Mouse (Mus musculus) cerebellum, adult 9-11 months (tissue): ENCODE measurements around the gene Cox14.
"Not testable (repeated sequence)": the region's sequence is repeated elsewhere in the genome, so short reads cannot be mapped to it uniquely, and the experiment has no call there.

Source experiments
- DNase-seq: peaks from one replicate; pipeline ENCODE4 v3.0.0; 2022

Cox14 gene

GRCm38 (mm10) chr15:99727525-99727924, 2.1 kb downstream of the Cox14 start:
- DNase-seq: no peak

GRCm38 (mm10) chr15:99728211-99728610, 2.8 kb downstream of the Cox14 start:
- DNase-seq: no peak

DNA sequence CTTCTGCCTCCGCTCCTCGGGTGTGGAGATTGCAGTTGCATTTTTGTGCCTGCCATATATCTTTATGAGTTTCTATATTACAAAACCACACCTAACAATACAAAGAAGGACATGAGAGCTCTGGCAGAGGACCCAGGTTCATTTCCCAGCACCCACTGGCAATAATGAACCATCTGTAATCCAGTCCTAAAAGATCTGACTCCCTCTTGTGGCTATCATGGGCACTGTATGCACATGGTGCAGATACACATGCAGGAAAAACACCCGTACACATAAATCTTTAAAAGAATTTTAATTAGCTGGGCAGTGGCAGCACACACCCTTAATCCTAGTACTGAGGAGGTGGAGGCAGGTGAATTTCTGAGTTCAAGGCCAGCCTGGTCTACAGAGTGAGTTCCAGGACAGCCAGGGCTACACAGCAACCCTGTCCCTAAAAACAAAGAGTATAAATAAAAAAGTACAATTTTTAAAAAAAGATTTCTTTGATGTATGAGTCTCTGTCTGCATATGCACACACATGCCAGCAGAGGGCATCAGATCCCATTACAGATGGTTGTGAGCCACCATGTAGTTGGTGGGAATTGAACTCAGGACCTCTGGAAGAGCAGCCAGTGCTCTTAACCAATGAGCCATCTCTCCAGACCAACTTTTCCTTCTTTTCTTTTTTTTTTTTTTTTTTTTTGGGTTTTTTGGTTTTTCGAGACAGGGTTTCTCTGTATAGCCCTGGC, 3.8 kb downstream of the Cox14 start:
- no peak for DNase-seq

DNA sequence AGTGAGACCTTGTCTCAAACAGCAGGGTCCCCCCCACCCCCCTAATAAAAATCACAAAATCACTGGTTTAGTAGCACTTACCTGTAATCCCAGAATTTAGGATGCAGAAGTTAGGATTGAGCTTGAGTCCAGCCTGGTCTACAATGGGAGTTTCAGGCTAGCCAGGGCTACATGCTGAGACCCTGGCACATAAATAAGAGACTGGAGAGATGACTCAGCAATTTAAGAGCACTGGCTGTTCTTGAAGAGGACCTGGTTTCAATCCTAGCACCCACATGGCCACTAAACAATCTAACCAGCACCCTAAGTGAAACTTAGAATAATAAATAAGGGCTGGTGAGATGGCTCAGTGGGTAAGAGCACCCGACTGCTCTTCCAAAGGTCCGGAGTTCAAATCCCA, 5.7 kb downstream of the Cox14 start:
- DNase-seq: no peak

GRCm38 (mm10) chr15:99731678-99732077, 6.3 kb downstream of the Cox14 start:
- no peak for DNase-seq

DNA sequence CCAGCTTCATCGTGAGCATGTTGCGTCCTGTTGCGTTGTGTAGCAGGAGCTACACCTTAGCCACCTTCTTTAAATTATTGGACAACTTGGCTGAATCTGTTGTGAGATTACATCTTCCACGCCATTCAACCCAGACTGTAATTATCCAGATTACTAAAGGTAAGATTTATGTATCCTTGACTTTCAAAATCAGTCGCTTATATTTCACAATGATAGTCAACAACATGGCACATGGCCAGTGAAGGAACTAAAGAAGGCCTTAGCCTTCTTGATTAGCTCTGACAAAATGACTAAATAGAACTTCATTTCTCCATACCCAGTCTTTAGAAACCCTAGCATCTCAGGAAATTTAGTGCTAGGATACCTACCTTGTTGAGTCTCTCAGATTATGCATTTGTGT, 7.8 kb downstream of the Cox14 start:
- no peak for DNase-seq

- peak; percentile 100 for DNase-seq
Measured at GRCm38 (mm10) chr15:99735631-99736030, 10.2 kb downstream of the Cox14 start.

DNA sequence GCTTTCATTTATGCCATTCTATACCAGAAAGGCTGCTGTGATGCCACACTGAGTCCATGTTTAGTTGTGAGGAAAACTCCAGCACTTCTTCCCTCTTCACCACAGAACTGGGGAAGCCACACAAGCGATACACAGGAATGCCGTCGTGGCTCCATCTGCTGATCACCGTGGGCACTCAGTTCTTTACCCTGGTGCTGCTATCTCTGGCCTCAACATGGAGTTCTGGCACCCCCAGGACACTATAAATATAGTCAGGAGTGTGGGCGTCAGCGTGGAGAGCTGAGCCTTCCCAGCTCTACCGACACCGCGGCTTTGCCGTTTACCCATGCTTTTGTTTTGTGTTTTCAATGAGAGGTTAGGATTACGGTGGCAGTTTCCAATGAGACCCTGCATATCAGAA, 11.3 kb downstream of the Cox14 start:
- no peak for DNase-seq

DNA sequence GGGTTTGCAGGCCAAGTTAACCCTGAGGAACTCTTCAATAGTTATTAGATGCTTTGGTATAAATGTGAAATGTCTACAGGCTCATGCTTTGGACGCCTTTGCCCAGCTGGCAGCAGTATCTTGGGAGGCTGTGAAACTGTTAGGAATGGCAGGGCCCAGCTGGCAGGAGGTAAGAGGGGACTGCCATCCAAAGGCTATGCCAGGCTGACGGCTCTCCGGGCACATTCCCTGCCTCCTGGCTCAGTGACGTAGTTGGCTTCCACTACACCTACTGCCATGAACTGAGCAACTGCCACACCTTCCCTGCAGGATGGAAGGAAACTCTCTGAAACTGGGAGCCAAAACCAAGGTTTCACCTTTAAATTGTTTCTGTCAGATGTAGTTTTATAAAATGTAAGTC, 14.8 kb downstream of the Cox14 start:
- DNase-seq: peak; percentile 42

DNA sequence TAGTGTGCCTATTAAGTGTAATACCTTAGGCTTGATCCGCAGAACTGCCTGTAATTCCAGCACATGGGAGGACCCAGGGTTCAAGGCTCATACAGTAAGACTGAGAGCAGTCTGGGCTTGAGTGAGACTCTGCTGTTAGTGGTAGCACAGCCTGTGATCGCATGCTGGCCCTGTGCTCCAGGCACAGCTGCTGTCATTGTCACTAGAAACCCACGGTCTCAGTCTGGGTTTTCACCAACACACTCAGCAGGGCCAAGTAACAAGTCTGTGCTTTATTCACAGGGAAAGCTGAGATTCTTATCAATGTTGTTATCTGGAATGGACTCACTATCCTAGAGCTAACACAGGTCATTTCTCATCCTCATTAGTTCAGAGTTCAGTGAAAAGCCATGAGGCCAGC, 28.8 kb downstream of the Cox14 start:
- no peak for DNase-seq

DNA sequence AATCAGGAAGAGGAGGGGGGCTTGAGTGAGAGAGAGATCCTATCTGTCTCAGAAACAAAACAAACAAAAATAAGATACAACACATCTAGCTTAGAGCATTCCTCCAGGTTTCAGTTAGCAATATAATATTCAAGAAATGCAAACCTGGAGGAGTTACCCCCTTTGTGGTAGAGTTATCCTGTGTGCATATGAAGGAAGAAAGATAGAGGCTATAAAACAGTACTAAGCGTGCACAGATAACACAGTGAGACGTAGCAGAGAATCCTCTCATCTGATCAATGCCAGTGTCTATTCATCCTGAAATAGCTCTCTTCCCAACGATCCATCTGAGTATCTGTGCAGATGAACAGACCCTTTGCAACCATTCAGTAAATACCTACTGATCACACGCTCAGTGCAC, 42.0 kb downstream of the Cox14 start:
- DNase-seq: no peak

DNA sequence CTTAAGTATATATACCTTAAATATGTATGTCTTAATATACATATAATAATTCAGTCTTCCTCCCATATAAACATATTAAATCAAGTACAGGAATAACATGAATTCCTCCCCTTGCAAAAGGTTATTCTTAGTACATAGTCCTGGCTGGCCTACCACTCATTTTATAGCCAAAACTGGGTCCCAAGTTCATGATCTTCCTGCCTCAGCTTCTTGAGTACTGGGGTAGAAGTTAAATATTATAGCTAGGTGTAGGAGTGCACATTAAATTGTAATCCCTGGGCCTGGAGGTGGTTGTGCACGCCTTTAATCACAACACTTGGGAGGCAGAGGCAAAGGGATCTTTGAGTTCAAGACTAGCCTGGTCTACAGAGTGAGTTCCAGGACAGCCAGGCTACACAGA, 43.3 kb downstream of the Cox14 start:
- no peak for DNase-seq

GRCm38 (mm10) chr15:99771004-99771500, 45.6 kb downstream of the Cox14 start:
- no peak for DNase-seq

GRCm38 (mm10) chr15:99771601-99772276, 46.3 kb downstream of the Cox14 start:
- DNase-seq: peak; percentile 49

GRCm38 (mm10) chr15:99772277-99772880, 47.0 kb downstream of the Cox14 start:
- DNase-seq: peak; percentile 85

DNA sequence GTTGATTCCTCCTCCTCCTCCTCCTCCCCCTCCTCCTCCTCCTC, 47.3 kb downstream of the Cox14 start, which contains the start of gene Cers5:
TSS of gene Cers5 (minus strand) at position 5 of the 44 bp plus-strand sequence.
- DNase-seq: not testable (repeated sequence)

DNA sequence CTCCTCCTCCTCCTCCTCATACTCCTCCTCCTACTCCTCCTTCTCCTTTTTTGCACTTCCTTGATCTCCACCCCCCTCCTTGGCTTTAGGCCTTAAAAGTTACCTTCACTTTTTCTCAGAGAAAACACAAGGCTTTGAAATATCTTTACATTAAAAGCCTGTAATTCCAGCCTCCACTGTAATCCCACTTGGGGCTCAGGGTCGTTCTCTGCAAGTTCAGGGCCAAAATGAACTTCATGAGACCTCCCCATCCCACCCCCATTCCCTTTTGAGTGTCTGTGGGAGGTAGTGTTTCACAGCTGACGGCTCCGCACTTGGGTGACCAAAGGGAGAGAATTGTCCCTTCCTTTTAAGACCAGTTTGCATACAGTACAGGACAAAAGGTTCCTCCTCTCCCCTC, 47.5 kb downstream of the Cox14 start:
- DNase-seq: peak; percentile 17
